Mouse (Mus musculus) central nervous system, embryonic 11.5 days (tissue): Measurements from ENCODE around the gene Crlf3. TPM values are rescaled to one million over a fixed set of nuclear protein-coding genes. Genes with fewer than 3 reads are reported as not detected.

ENCODE experiments used
- polyA plus RNA-seq: library from polyadenylated mRNA; depleted of rRNA; stranded (reverse); fragments of >200 nt; gene quantifications from 2 replicates; pipeline ENCODE4 v1.2.3, GENCODE M21; 2012; rRNA removed

The Crlf3 gene
- polyA plus RNA-seq: 23.0 and 32.6 TPM in 2 replicates

GRCm38 (mm10) chr11:80080826-80081728 is at the start of gene Crlf3:
TSS of gene Crlf3 (minus strand) at chr11:80080991.

DNA sequence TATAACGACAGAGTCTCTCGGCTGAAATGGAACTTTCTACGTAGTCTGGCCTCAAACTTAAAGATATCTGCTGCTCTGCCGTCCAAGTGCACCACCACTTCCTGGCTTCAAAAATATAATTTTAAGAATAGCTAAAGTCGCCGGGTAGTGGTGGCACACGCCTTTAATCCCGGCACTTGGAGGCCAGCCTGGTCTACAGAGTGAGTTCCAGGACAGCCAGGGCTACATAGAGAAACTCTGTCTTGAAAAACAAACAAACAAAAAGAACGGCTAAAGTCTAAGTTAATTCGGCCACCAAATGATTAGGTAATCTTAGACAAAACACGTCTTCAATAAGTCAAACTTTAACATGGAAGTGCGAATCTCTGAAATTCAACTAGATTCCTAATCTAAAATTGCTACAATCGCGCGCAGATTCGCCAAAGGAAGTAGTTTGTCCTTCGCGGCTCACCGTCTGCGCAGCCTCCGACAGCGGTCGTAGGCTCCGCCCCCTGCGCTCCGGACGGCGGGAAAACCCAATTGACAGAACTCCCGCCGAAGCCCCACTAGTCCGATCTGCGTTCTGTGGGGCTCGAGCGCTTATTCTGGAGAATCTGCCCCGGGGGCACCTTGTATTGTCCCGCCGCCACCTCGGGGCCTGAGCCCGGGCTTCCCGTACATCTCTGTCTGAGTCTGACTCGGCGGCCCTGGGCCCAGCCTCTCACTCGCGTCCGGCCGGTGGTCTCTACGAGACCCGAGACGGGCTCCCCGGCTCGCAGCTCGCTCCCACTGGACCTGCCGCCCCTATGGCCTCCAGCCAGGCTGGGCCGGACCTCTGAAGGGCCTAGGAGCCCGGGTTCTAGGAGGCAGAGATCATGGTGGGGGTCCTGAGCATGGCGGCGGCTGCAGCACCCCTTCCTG is 8.4 kb upstream of the Crlf3 start, which contains the start of gene Atad5:
Gene Atad5 (plus strand): TSS at position 484 of the 900 bp plus-strand sequence.

Other genes with a start within 250 kb of the Crlf3 start
- 47.4 and 108 TPM in 2 replicates for gene Utp6, start 118.6 kb downstream of the Crlf3 start, polyA plus RNA-seq
- gene Suz12, start 87.9 kb downstream of the Crlf3 start, polyA plus RNA-seq: 44.9 and 48.2 TPM in 2 replicates
- 18.6 and 23.0 TPM in 2 replicates for gene Atad5, start 8.4 kb upstream of the Crlf3 start, polyA plus RNA-seq
- 14.3 and 20.4 TPM in 2 replicates for gene Tefm, start 61.2 kb upstream of the Crlf3 start, polyA plus RNA-seq
- gene Adap2, start 73.1 kb upstream of the Crlf3 start, polyA plus RNA-seq: 1.0 and 1.3 TPM in 2 replicates
- gene Rnf135, start 102.9 kb upstream of the Crlf3 start, polyA plus RNA-seq: 2.1 and 2.9 TPM in 2 replicates
- gene Rhot1, start 128.0 kb upstream of the Crlf3 start, polyA plus RNA-seq: 30.3 and 43.6 TPM in 2 replicates
- gene Rhbdl3, start 219.9 kb upstream of the Crlf3 start, polyA plus RNA-seq: 15.3 and 20.5 TPM in 2 replicates